Mouse (Mus musculus): ENCODE measurements at regions not wholly inside any gene's neighbourhood (a gene's known extent, or its start where the extent isn't known, plus 50 kb on each side); places are given as distances from the start of the nearest gene placed in this dataset.

- no peak for DNase-seq (ENCODE audit: low spot score)
These were observed 695.1 kb upstream of the Kirrel3 start for GRCm38 (mm10) chr9:33790617-33791016.

- DNase-seq (ENCODE audit: low spot score), result no peak
These were observed 685.4 kb upstream of the Kirrel3 start for GRCm38 (mm10) chr9:33800250-33800649.

- DNase-seq (ENCODE audit: low spot score), result no peak
These were observed 684.9 kb upstream of the Kirrel3 start for GRCm38 (mm10) chr9:33800763-33801162.

GRCm38 (mm10) chr9:33814739-33815368, 670.8 kb upstream of the Kirrel3 start:
- no peak for DNase-seq (ENCODE audit: low spot score)

- DNase-seq (ENCODE audit: low spot score), result no peak
These were observed 662.9 kb upstream of the Kirrel3 start for GRCm38 (mm10) chr9:33822574-33823394.

GRCm38 (mm10) chr9:33826116-33826515, 659.6 kb upstream of the Kirrel3 start:
- no peak for DNase-seq (ENCODE audit: low spot score)

- DNase-seq (ENCODE audit: low spot score), result no peak
These were observed 658.3 kb upstream of the Kirrel3 start for GRCm38 (mm10) chr9:33827409-33827808.

- DNase-seq (ENCODE audit: low spot score), result no peak
These were observed 647.9 kb upstream of the Kirrel3 start for GRCm38 (mm10) chr9:33837666-33838380.

- no peak for DNase-seq (ENCODE audit: low spot score)
These were observed 636.1 kb upstream of the Kirrel3 start for GRCm38 (mm10) chr9:33849623-33850022.

GRCm38 (mm10) chr9:33850024-33850423, 635.7 kb upstream of the Kirrel3 start:
- DNase-seq (ENCODE audit: low spot score), result no peak

- DNase-seq (ENCODE audit: low spot score), result no peak
These were observed 634.7 kb upstream of the Kirrel3 start for GRCm38 (mm10) chr9:33850993-33851392.

- DNase-seq (ENCODE audit: low spot score), result peak; percentile 70
These were observed 629.5 kb upstream of the Kirrel3 start for GRCm38 (mm10) chr9:33856169-33856568.

GRCm38 (mm10) chr9:33858511-33858910, 627.2 kb upstream of the Kirrel3 start:
- no peak for DNase-seq (ENCODE audit: low spot score)

GRCm38 (mm10) chr9:33868666-33869065, 617.0 kb upstream of the Kirrel3 start:
- DNase-seq (ENCODE audit: low spot score), result no peak

- peak; percentile 15 for DNase-seq (ENCODE audit: low spot score)
These were observed 598.4 kb upstream of the Kirrel3 start for GRCm38 (mm10) chr9:33887279-33887678.

- no peak for DNase-seq (ENCODE audit: low spot score)
These were observed 593.7 kb upstream of the Kirrel3 start for GRCm38 (mm10) chr9:33892001-33892400.

GRCm38 (mm10) chr9:33901313-33902076, 584.2 kb upstream of the Kirrel3 start:
- DNase-seq (ENCODE audit: low spot score), result peak; percentile 57

GRCm38 (mm10) chr9:33903991-33904570, 581.6 kb upstream of the Kirrel3 start:
- DNase-seq (ENCODE audit: low spot score), result no peak

- DNase-seq (ENCODE audit: low spot score), result no peak
These were observed 570.8 kb upstream of the Kirrel3 start for GRCm38 (mm10) chr9:33914919-33915318.

GRCm38 (mm10) chr9:33915349-33916056, 570.2 kb upstream of the Kirrel3 start:
- no peak for DNase-seq (ENCODE audit: low spot score)

GRCm38 (mm10) chr9:33930286-33930685, 555.4 kb upstream of the Kirrel3 start:
- DNase-seq (ENCODE audit: low spot score), result no peak
